Mouse (Mus musculus): ENCODE measurements around the gene Tmem161a.

The Tmem161a gene

DNA sequence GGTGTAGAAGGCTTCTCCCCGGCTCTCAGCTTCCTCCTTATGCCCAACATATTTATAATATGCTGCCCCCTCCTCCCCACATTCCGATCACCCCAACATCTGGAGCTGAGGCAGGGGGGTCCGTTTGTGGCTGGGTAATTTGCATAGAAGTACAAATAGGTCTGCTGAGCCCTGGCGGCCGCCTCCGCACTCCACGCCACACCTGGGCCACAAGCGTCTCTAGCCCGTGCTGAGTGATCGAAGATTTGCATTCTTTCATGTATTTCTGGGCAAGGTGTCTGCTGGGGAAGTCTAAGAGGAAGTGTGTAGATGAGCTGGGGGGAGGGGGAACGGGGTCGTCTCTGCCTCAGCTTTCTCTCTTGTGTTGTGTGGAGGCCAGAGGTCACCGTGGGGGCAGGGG lies 12.1 kb upstream of the Tmem161a start:
- DNase-seq (ENCODE audit: low spot score in 2 of 2), result peak in 1 of 2 experiments; percentile 63

DNA sequence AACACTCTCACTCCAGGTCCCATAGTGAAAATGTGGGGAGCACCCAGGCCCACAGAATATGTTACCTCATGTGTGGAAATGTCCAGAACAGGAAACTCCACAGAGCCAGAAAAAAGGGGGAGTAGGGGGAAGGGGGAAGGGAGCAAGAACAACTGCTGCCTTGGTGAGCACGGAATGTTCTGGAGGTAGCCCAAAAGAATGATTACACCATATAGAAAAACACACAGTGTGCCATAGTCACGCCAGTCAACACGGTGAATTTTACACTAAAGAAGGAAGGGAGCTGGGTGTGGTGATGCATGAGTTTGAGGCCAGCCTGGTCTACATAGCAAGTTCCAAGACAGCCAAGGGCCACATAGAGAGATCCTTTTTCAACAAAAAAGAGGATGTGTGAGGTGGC lies 8.8 kb upstream of the Tmem161a start:
- no peak for DNase-seq (ENCODE audit: low spot score in 2 of 2)

DNA sequence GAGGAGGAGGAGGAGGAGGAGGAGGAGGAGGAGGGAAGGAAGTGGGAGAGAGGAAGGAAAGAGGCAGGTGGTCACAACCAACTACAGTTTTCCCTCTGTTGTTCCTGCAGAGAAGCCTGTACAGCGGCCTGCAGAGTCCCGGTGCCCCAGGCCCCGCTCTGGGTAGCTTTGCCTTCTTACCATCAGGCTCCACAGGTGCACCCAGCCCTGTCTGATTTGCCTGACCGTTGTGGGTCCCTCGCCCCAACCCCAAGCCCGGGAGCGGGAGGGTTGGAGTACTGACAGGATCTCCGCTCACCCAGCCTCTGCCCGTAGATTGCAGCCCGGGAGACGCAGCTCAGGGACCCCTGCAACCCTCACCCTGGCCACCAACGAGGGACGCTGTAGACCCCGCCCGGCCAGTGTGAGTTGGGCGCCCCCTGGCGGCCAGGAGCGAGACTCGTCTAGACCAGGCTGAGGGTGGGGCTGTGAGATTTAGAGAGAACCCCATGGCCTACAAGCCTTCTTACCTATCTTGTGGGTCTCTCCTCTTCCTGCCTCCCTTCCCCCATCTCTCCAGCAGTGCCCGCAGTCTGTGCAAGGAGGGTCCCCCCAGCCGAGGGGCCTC lies 5.5 kb upstream of the Tmem161a start:
- peak; percentile 70 to 87 for DNase-seq (ENCODE audit: low spot score in 2 of 2)

DNA sequence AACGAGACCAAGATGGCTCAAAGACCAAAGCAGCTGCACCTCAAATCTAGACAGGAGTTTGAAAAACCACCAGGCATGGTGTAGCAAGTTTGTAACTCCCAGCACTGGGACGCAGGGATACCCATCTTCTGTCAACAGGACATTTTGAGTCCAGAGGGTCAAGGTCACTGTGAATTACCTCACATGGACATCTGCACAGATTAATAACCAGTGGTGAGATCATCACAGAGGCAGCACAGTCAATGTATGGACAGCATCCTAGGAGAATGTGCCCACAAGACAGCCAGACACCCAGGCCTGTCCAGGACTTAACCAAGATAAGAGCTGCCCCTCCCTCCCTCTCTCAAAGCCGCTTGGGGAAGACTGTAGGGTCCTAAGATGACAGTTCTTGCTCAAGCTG lies 2.0 kb upstream of the Tmem161a start:
- DNase-seq (ENCODE audit: low spot score in 2 of 2), result no peak

DNA sequence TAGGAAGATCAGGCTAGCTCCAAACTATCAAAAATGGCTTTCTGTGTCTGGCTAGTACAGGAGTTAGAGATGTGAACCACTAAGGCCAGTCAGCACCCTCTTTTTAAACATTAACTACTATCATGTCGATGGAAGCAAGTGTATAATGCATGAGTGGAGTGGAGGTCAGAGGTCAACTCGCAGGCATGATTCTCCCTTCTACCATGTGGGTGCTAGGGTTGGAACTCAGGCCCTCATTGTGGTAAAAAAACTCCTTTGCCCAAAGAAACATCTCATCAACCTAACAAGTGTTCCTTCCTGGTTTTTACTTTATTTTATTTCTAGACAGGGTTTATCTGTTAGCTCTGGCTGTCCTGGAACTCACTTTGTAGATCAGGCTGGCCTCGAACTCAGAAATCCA lies 1.4 kb upstream of the Tmem161a start:
- no peak for DNase-seq (ENCODE audit: low spot score in 2 of 2)

DNA sequence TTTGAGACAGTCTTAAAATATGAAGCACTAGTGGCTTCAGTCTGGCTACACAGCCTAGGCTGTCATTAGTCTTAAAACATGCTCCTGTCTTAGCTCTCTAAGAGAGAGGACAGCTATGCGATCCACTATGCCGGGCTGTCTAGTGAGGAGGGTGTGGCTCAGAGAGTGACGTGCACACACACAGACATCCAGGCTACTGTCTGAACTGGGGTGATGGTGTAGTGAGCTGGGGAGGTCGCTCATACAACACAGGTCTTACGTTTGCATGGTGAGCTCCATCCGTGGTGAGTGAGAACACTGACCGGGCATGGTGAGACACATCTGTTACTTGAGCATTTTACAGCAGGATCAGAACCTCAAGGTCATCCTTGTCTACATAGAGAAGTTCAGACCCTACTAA lies 916 bp upstream of the Tmem161a start:
- DNase-seq (ENCODE audit: low spot score in 2 of 2), result no peak

DNA sequence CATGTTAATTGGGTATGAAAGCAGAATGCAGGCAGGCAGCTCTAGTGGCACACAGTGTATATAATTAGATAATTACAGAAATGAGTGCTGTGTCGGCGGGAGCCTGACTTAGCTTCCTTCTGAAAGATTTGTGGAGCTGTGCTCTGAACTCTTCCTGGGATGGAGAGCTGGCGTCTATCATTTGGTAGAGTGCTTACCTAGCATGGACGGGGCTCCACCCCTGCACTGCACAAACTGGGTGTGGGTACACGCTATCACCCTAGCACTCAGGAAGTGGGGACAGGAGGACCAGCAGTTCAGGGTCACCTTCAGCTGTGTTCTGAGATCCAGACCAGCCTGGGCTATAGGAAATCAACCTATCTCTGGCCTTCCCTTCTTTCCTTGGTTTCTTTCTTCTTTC lies 1.2 kb downstream of the Tmem161a start:
- no peak for DNase-seq (ENCODE audit: low spot score in 2 of 2)

DNA sequence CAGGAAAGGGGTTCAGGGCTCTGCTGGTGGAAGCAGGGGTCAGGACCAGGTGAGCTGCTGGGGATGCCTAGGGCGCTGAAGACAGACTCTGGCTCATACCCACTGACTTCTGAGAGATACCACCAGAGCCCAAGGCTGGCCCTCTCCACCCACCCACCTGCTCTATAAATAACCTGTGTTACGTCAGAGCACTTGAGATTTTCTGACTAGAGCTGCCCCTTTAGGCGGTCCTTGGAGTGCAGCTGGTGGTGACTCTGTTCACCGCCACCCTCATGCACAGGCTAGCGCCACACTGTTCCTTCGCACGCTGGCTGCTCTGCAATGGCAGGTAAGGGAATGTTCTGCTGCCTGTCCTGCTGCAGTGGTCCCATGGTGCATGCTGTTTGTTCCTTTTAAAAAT lies 1.9 kb downstream of the Tmem161a start:
- DNase-seq (ENCODE audit: low spot score in 2 of 2), result no peak

DNA sequence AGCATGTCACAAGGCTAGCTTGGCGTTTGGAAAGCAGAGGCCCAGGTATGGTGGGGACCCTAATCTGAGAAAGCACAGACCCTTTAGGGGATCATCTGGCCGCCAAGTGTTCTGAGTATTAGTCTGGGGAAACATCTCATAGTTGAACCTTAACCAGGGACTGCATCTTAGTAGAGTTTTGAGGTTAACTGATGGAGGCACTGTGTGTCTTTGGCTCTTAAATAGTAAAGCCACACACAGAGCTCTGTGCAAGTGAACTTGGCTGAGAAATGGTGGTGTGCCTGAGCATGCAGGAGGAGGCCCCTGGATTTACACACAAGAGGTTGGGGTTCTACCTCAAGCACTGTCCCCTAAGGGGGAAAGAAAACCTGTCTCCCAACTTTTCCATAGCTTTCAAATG lies 6.1 kb downstream of the Tmem161a start:
- no peak for DNase-seq (ENCODE audit: low spot score in 2 of 2)

DNA sequence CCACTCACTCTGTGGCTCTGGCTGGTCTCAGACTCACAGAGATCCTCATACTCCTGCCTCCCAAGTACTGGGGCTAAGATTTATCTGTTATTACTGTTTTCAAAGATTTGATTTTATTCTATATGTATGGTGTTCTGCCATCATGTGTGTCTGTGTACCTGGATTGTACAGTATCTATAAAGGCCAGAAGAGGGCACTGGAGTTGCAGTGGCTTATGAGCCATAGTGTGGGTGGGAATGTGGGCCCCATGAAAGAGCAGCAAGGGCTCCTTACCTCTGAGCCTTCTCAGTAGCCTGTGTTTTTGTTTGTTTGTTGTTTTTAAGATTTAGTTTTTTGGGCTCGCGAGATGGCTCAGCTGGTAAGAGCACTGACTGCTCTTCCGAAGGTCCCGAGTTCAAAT lies 6.9 kb downstream of the Tmem161a start:
- no peak for DNase-seq (ENCODE audit: low spot score in 2 of 2)

DNA sequence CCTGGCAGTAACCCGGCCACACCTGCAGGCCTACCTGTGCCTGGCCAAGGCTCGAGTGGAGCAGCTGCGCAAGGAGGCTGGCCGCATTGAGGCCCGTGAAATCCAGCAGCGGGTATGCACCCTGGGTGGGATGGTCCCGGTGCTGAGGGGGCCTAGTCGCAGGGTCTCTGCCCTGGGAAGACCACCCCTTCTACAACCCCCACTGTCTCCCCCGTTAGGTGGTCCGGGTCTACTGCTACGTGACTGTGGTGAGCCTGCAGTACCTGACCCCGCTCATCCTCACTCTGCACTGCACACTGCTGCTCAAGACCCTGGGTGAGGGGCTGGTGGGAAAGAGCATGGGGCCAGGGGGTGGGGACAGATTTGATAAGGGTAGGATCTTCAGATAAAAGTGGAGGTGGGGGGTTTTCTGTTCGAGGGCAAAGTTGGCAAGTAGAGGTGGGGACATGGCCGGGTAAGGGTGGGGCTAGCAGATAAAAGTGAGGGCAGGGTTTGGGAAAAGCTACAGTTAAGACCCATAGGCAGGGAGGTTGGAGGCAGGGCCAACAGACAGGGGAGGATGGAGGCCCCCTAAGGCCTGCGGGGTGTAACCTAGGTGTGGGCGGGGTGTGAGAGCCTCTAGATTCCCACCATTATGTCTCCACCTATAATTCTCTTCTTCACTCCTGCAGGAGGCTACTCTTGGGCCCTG lies 9.2 kb downstream of the Tmem161a start:
- no peak for DNase-seq (ENCODE audit: low spot score in 2 of 2)

DNA sequence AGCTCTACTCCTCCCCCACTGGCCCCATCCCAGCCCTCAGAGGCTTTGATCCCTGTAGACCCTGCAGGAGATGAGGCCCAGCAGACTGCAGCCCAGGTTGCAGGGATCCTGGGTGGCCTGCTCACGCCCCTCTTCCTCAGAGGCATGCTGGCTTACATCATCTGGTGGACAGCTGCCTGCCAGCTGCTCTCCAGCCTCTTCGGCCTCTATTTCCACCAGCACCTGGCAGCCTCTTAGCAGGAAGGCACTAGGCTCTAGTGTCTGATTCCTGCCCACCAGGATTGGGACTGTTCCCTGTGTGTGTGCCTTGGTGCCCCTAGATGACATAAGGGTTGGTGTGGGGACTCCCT lies 9.7 kb downstream of the Tmem161a start:
- no peak for DNase-seq (ENCODE audit: low spot score in 2 of 2)

DNA sequence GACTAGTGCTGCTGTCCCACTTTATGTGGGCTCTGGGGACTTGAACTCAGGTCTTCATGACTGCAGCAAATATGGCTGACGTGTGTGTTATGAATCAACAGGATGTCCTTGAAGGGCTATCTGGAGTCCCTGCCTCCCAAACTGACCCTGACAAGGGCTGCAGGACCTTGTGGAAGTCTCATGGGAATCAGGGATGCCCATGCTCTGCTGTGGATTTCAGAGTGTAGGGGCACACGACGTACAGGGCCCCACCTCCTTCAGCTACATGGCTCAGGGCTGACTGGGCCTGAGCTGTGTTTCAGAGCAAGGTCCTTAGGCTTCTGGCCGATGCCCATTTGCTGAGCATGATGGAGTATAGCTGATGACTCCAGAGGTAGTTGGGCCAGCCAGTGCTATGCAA lies 11.0 kb downstream of the Tmem161a start:
- DNase-seq (ENCODE audit: low spot score in 2 of 2), result no peak

DNA sequence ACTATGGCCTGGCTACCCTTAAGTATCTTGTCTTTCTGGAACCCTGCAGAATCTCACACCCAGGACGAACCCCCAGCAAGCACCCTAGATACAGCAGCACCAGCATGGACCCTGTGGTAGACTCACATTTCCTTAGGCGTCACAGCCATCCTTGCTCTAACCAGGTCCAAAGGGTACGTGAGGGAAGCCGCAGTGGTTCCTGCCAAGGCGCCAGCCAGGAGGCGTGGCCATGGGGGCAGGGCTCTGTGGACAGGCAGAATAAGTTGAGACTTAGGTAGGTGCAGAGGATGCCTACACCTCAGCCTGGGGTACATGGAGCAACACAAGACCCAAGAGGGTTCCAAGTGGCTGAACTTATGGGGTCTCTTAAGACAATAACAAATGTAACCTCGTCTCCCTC lies 16.6 kb downstream of the Tmem161a start:
- DNase-seq (ENCODE audit: low spot score in 2 of 2), result no peak

DNA sequence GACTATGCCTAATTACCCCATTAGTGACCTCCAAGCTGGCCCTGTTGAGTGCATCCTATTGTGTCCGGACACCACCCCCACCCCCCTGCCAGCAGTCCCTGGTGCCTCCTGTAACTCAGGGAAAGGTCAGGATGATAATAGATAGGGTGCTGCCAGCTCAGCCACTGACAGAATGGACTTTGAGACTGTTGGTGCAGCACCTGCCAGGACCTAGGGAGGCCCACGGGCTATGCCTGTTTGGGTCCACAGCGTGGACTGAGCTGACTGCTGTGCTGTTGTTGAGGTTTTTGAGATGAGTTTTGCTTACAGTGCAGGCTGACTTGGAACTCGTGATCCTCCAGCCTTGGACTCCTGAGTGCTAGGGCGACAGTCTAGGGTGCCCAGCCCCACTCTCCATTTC lies 21.1 kb downstream of the Tmem161a start:
- DNase-seq (ENCODE audit: low spot score in 2 of 2), result no peak

DNA sequence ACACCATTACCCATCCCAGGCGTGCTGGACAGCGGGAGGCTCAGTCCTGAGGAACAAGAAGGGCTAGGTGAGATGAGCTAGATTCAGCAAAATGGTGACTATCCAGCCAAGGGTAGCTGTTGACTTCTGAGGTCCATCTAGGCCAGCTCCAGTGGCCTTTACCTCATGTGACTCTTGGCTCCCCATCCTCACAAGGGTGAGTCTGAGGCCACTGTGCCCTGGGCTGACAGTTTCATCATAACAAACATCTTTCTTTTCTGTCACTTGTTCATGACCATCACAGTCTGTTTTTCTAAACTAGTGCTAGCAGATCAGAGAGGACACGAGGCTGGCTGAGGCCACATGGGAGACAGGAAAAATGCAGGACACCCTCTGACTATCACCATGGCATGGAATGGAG lies 22.0 kb downstream of the Tmem161a start:
- no peak for DNase-seq (ENCODE audit: low spot score in 2 of 2)

DNA sequence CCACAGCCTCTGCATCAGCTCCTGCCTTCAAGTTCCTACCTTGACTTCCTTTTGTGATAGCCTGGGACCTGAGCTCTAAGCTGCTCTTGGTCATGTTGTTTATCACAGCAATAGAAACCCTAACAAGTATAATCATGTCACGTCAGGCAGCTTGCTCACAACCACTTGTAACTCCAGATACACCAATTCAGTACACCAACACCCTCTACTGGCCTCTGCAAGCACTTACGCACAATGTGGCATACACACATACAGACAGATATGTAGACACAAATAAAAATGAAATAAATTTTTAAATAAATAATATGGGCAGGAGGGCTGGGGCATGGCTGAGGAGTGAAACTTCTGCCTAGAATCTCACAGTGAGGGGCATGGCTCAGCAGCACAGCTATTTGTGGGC lies 23.6 kb downstream of the Tmem161a start:
- no peak for DNase-seq (ENCODE audit: low spot score in 2 of 2)

DNA sequence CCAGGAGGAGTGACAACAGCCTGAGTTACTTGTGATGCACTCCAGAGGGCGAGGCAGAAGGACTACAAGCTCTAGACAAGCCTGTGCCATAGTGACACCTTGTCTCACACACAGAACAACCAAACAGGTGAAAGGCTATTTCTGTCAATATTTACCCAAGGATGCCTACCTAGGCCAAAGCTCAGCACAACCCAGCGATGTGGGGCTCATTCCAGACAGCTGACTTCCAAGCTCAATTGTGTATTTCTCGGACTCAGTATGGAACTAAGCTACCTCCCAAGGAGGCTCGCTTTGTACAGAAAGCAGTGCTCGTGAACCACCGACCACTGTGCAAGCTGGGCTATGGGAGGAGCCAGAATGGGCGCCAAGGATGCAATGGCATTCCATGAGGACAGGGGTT lies 25.4 kb downstream of the Tmem161a start:
- DNase-seq (ENCODE audit: low spot score in 2 of 2), result no peak

DNA sequence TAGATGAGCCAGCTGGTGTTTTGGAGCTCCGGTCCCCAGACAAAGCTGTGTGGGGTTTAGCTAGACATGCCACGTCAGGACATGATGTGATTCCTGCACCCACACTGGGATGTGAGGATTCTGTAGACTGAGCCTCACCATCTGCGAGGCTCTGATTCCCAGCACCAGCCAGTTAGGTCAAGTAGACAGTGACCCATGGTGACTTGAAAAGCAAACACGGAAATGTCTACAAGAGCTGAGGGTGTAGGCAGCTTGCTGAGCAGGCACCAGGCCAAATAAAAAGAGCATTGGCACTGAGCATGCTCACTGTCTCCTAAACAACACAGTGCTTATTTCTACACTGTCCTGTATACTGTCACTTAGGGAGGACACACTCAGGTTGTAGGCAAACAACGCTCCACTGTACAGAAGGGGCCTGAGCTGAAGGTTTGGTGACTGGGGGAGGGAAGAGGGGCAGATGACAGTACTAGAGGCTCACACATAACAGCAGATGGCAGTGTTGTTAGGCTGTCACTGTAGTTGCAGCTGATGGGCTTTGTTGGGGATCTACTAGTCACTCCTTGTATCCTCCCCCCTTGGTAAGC lies 28.0 kb downstream of the Tmem161a start:
- peak in 1 of 2 experiments; percentile 42 for DNase-seq (ENCODE audit: low spot score in 2 of 2)

DNA sequence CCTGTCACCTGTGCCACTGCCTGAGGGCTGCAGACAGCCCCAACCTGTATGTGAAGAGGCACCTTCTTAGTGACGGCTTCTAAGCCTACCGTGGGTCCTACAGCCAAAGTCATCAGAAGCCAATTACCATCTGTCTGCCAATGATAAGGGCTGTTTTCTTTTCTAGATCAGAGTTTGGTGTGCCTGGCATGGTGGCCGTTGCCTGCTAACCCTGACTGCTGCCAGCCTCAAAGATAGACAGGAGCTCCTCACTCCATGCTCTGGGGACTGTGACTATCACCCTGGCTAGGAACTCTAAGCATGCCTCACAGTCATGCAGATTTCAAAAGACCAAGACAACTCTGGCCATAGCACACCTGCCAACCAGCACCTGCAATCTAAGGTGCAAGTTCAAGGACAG lies 29.3 kb downstream of the Tmem161a start:
- DNase-seq (ENCODE audit: low spot score in 2 of 2), result peak; percentile 50 to 58

DNA sequence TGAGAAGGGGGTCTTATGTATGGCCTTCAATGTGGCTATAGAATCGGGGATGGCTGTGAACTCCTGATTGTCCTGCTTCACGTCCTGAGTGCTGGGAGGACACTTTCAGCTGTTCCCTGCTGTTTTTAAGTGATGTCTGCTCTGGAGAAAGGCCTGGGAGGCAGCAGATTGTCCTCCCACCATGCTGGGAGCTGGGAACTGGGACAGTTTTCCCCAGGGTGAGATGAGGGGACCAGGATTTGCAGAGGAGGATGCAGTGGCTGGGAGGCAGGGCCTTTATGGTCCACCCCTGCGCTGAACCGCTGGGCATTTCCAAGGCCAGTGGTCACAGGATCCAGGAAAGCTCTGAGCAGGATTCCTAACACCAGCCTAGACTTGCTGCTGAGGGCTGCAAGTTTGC lies 30.9 kb downstream of the Tmem161a start:
- no peak for DNase-seq (ENCODE audit: low spot score in 2 of 2)

DNA sequence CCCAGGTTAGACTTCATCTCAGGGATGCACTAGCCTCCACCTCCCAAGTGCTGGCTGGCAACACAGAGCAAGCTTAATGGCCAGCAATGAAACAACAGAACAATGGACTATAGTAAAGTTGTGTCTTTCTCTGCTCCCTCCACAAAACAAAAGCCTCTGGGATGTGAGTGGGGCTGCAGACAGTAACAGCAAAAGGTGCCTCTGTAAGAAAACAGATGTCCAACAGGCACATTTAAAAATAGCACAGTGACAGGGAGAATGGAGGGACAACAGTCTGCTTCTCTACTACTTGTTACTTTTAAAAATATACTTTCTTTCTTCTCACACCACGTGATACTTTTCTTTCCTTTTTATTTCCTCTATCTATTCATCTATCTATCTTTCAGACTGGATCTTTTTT lies 32.6 kb downstream of the Tmem161a start:
- DNase-seq (ENCODE audit: low spot score in 2 of 2), result no peak

DNA sequence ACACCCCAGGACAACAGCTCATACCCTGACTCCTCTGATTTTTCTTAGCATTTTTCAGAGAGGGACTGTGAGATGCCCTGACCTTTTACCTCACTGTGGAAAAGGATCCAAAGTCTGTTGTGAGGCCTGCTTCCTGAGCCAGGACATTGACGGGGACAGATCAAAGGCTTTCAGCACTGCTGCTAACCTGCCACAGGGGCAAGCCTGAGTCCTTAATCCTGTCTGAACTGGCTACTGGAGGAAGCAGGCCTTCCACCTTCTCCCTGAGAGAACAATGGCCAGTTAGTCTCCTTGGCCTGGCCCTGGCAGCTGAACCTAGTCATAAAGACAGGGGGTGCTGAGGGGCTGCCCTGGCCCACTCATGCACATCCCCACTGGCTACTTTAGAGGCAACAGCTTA lies 36.0 kb downstream of the Tmem161a start:
- no peak for DNase-seq (ENCODE audit: low spot score in 2 of 2)

DNA sequence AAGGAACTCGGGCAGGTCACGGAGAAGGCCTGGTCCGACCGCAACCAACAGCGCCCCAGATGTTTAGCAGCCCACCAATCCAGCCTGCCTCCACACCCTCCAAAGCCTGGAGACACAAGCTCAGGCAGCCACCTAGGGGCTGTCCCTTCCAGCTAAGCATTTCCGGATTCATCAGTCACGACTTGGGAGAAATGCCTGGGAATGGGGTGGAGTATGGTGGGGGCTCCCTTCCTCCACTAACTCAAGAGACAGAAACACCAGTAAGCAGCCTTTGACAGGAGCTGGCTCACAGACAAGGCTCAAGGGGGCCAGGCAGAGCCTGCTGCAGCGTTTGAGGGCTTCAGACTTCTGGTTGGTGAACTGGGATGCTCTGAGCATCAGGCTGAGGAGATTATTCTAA lies 38.4 kb downstream of the Tmem161a start:
- DNase-seq (ENCODE audit: low spot score in 2 of 2), result no peak
